Mouse (Mus musculus) cerebellum, adult 2 months (tissue): ENCODE measurements around the gene Wdr81.
A peak's percentile ranks its signal among the peaks of the same experiment; 100 is the strongest.

Experiments used
- CTCF ChIP-seq: fragments of 200-500 bp; IDR thresholded peaks from 2 replicates; pipeline ENCODE4 v1.5.1; 2011; ENCODE audit warnings: low read depth, mild to moderate bottlenecking, control low read depth, low read length, moderate library complexity, borderline replicate concordance; ENCODE audit not compliant: insufficient read depth
- POLR2A ChIP-seq: fragments of 200-500 bp; IDR thresholded peaks from 2 replicates; pipeline ENCODE4 v1.6.1; 2011; ENCODE audit warnings: low read length, control low read depth, borderline replicate concordance; ENCODE audit not compliant: insufficient read depth

DNA sequence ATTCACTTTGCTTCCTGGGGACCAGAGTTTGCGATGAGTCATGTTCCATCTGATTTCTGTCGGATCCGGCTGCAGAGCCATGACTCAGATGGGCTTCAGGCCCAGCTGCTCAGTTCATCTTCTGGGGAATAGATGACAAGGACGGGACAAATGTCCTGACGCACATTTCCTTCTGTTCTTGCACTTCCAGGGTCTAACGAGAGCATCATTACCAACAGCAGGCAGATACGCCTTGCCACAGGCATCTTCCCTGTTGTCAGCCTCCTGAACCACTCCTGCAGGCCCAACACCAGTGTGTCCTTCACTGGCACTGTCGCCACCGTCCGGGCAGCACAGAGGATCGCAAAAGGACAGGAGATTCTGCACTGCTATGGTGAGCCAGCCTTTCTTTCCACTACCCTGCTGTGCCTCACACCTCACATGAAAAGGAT, 55.1 kb downstream of the Wdr81 start:
- peak; percentile 24; the same call in 1 of the 2 replicates for TF ChIP-seq CTCF
- no peak for TF ChIP-seq POLR2A
